Mouse (Mus musculus) bone marrow, adult 2 months (tissue): ENCODE measurements around the gene Tmc2.

Experiments
- CTCF ChIP-seq: fragments of 200-500 bp; IDR thresholded peaks from 2 replicates; pipeline ENCODE4 v1.5.1; 2011; ENCODE audit warnings: low read length, control low read depth; ENCODE audit not compliant: control insufficient read depth, insufficient read depth
- POLR2A ChIP-seq: fragments of 200-500 bp; IDR thresholded peaks from 2 replicates; pipeline ENCODE4 v1.6.1; 2011; ENCODE audit warnings: low read depth, mild to moderate bottlenecking, control low read depth, low read length, borderline replicate concordance; ENCODE audit not compliant: control insufficient read depth

DNA sequence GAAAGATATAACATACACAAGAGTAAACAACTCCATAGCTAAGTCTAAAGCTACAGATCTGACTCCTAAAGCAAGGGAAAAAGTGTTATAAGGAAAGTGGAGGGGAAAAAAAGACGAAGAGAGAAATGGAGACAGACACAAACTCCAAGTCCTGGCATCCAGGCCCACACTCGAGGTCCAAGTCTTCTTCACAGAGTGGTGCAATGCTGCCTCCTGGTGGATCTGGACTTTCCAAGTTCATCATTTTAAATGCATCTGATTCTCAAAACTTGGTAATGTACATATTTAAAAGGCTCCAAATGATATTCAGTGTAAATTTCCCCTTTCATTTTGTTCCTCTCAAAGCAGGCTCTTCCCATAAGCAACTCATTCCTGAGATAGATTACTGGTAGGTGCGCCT lies 27.1 kb upstream of the Tmc2 start:
- peak; percentile 52 for TF ChIP-seq CTCF
- no peak for TF ChIP-seq POLR2A
